Mouse (Mus musculus): ENCODE results near the gene Igsf11.

The Igsf11 gene

GRCm38 (mm10) chr16:38986410-38986809, 93.9 kb downstream of the Igsf11 start:
- DNase-seq, result no peak

- no peak for DNase-seq
Observed at GRCm38 (mm10) chr16:38993711-38994110, 101.2 kb downstream of the Igsf11 start.

GRCm38 (mm10) chr16:38998496-38999258, 106.2 kb downstream of the Igsf11 start:
- peak; percentile 64 for DNase-seq

GRCm38 (mm10) chr16:38999298-38999697, 106.8 kb downstream of the Igsf11 start:
- peak; percentile 86 for DNase-seq

- DNase-seq, result no peak
Observed at GRCm38 (mm10) chr16:39006978-39007377, 114.5 kb downstream of the Igsf11 start.

- no peak for DNase-seq
Observed at GRCm38 (mm10) chr16:39019449-39019848, 127.0 kb downstream of the Igsf11 start.

- peak; percentile 91 for DNase-seq
Observed at GRCm38 (mm10) chr16:39025989-39026736, 133.7 kb downstream of the Igsf11 start.

- DNase-seq, result peak; percentile 56
Observed at GRCm38 (mm10) chr16:39031350-39031749, 138.9 kb downstream of the Igsf11 start.

- no peak for DNase-seq
Observed at GRCm38 (mm10) chr16:39037257-39037656, 144.8 kb downstream of the Igsf11 start.

- peak; percentile 46 for DNase-seq
Observed at GRCm38 (mm10) chr16:39044381-39044780, 151.9 kb downstream of the Igsf11 start.

- DNase-seq, result peak; percentile 87
Observed at GRCm38 (mm10) chr16:39048889-39049288, 156.4 kb downstream of the Igsf11 start.

GRCm38 (mm10) chr16:39052971-39053370, 160.5 kb downstream of the Igsf11 start:
- DNase-seq, result peak; percentile 88

- DNase-seq, result no peak
Observed at GRCm38 (mm10) chr16:39053779-39054178, 161.3 kb downstream of the Igsf11 start.

- peak; percentile 84 for DNase-seq
Observed at GRCm38 (mm10) chr16:39056061-39056460, 163.6 kb downstream of the Igsf11 start.

GRCm38 (mm10) chr16:39056961-39057360, 164.5 kb downstream of the Igsf11 start:
- DNase-seq, result no peak

GRCm38 (mm10) chr16:39058869-39059268, 166.4 kb downstream of the Igsf11 start:
- no peak for DNase-seq

GRCm38 (mm10) chr16:39062596-39062995, 170.1 kb downstream of the Igsf11 start:
- peak; percentile 70 for DNase-seq

- no peak for DNase-seq
Observed at GRCm38 (mm10) chr16:39065576-39065975, 173.1 kb downstream of the Igsf11 start.

GRCm38 (mm10) chr16:39071431-39071830, 179.0 kb downstream of the Igsf11 start:
- DNase-seq, result peak; percentile 94
